Mouse (Mus musculus) ES-Bruce4 (cell line): ENCODE measurements around the gene Fam19a2.

ENCODE experiments used
- EP300 ChIP-seq: IDR thresholded peaks from 2 replicates; pipeline ENCODE4 v1.6.1; 2011; ENCODE audit warnings: low read depth, low read length; ENCODE audit not compliant: insufficient read depth
- POLR2A ChIP-seq: IDR thresholded peaks from one replicate; pipeline ENCODE4 v1.8.1; 2011; ENCODE audit warnings: low read length; ENCODE audit not compliant: insufficient read depth

GRCm38 (mm10) chr10:123702595-123702994 lies 438.8 kb downstream of the Fam19a2 start:
- TF ChIP-seq POLR2A = no peak
- TF ChIP-seq EP300 = no peak
